Mouse (Mus musculus) testis, adult 2 months (tissue): Measurements from ENCODE around the gene Elmsan1. TPM values are rescaled to one million over a fixed set of nuclear protein-coding genes. Genes with fewer than 3 reads are reported as not detected.

Experiments used
- H3K27ac ChIP-seq: fragments of 200-500 bp; 2 replicates; pipeline ENCODE4 v1.5.1; 2012; ENCODE audit warnings: low read depth, low read length; ENCODE audit not compliant: control insufficient read depth, insufficient read depth
- H3K27me3 ChIP-seq: fragments of 200-500 bp; 2 replicates; pipeline ENCODE4 v1.6.1; 2012; ENCODE audit warnings: mild to moderate bottlenecking, low read length, moderate library complexity; ENCODE audit not compliant: control insufficient read depth, insufficient read depth
- H3K36me3 ChIP-seq: fragments of 200-500 bp; 2 replicates; pipeline ENCODE4 v1.6.1; 2012; ENCODE audit warnings: mild to moderate bottlenecking, low read length; ENCODE audit not compliant: control insufficient read depth, insufficient read depth
- H3K4me1 ChIP-seq: fragments of 200-500 bp; 2 replicates; pipeline ENCODE4 v1.6.1; 2012; ENCODE audit warnings: low read length; ENCODE audit not compliant: control insufficient read depth, insufficient read depth
- H3K4me3 ChIP-seq: fragments of 200-500 bp; 2 replicates; pipeline ENCODE4 v1.5.1; 2012; ENCODE audit warnings: low read depth, mild to moderate bottlenecking, low read length, moderate library complexity, mixed read lengths; ENCODE audit not compliant: control insufficient read depth
- CTCF ChIP-seq: fragments of 200-500 bp; IDR thresholded peaks from 2 replicates; pipeline ENCODE4 v1.5.1; 2012; ENCODE audit warnings: low read depth, mild to moderate bottlenecking, inconsistent platforms, low read length, moderate library complexity; ENCODE audit not compliant: control insufficient read depth, insufficient read depth, insufficient replicate concordance
- POLR2A ChIP-seq: fragments of 200-500 bp; IDR thresholded peaks from 2 replicates; pipeline ENCODE4 v1.6.1; 2012; ENCODE audit warnings: low read depth, mild to moderate bottlenecking, inconsistent platforms, low read length, moderate library complexity; ENCODE audit not compliant: control insufficient read depth
- polyA plus RNA-seq: library from polyadenylated mRNA; depleted of rRNA; stranded (reverse); fragments of >200 nt; gene quantifications from 2 replicates; pipeline ENCODE4 v1.2.3, GENCODE M21; 2012

Elmsan1 gene
- polyA plus RNA-seq, 1 experiment = 0.77 TPM

- H3K36me3 ChIP-seq = peaks cover 2% of the 10 kb centered on the region
- no peak overlapping the region for H3K27ac ChIP-seq
- no peaks in the 10 kb centered on the region for H3K4me1 ChIP-seq
- H3K27me3 ChIP-seq = no peaks in the 10 kb centered on the region
- no peak for TF ChIP-seq POLR2A
- TF ChIP-seq CTCF = no peak
- no peak overlapping the region for H3K4me3 ChIP-seq
Observed at GRCm38 (mm10) chr12:84128576-84128975, 90.1 kb downstream of the Elmsan1 start.

- Histone ChIP-seq H3K36me3 (peaks cover 2% of the 10 kb centered on the region), H3K4me3 (no peak overlapping the region), H3K27ac (no peak overlapping the region), H3K4me1 (no peaks in the 10 kb centered on the region), H3K27me3 (no peaks in the 10 kb centered on the region)
- TF ChIP-seq POLR2A (no peak), CTCF (no peak)
Observed at GRCm38 (mm10) chr12:84126899-84127298, 91.8 kb downstream of the Elmsan1 start.

- Histone ChIP-seq H3K4me1 (no peaks in the 10 kb centered on the region), H3K27ac (no peak overlapping the region), H3K4me3 (no peak overlapping the region), H3K36me3 (peaks cover 2% of the 10 kb centered on the region), H3K27me3 (no peaks in the 10 kb centered on the region)
- TF ChIP-seq POLR2A = no peak
- no peak for TF ChIP-seq CTCF
Observed at GRCm38 (mm10) chr12:84125892-84126291, 92.8 kb downstream of the Elmsan1 start.

- H3K4me3 ChIP-seq = no peak overlapping the region
- H3K4me1 ChIP-seq = peaks cover 5% of the 10 kb centered on the region
- no peaks in the 10 kb centered on the region for H3K36me3 ChIP-seq
- H3K27me3 ChIP-seq = no peaks in the 10 kb centered on the region
- TF ChIP-seq CTCF = no peak
- no peak for TF ChIP-seq POLR2A
- no peak overlapping the region for H3K27ac ChIP-seq
Observed at GRCm38 (mm10) chr12:84119584-84119983, 99.1 kb downstream of the Elmsan1 start.

- Histone ChIP-seq H3K27ac (peak within 1 kb of the TSS; percentile 87), H3K36me3 (no peaks in the 10 kb centered on the region), H3K4me3 (peak within 1 kb of the TSS; percentile 97), H3K27me3 (no peaks in the 10 kb centered on the region), H3K4me1 (peaks cover 5% of the 10 kb centered on the region)
- TF ChIP-seq CTCF (no peak), POLR2A (peak; percentile 70; the same call in 1 of the 2 replicates)
Observed at GRCm38 (mm10) chr12:84114153-84114994, 104.3 kb downstream of the Elmsan1 start, which contains the start of gene Dnal1. TSS of gene Dnal1 (plus strand) at chr12:84114366.

- Histone ChIP-seq H3K27ac (no peak overlapping the region), H3K27me3 (no peaks in the 10 kb centered on the region), H3K4me3 (peak overlapping the region; percentile 27; the same call in 1 of the 2 replicates), H3K36me3 (no peaks in the 10 kb centered on the region), H3K4me1 (peaks cover 5% of the 10 kb centered on the region)
- TF ChIP-seq POLR2A = no peak
- TF ChIP-seq CTCF = no peak
Observed at GRCm38 (mm10) chr12:84113676-84114075, 105.0 kb downstream of the Elmsan1 start.

GRCm38 (mm10) chr12:84110814-84111213, 107.9 kb downstream of the Elmsan1 start:
- Histone ChIP-seq H3K36me3 (no peaks in the 10 kb centered on the region), H3K4me3 (no peak overlapping the region), H3K27ac (no peak overlapping the region), H3K4me1 (peaks cover 5% of the 10 kb centered on the region), H3K27me3 (no peaks in the 10 kb centered on the region)
- TF ChIP-seq CTCF = no peak
- no peak for TF ChIP-seq POLR2A
